Mouse (Mus musculus) small intestine, adult 2 months (tissue): ENCODE data around the gene Sept1.

Source experiments
- CTCF ChIP-seq: fragments of 200-500 bp; IDR thresholded peaks from 2 replicates; pipeline ENCODE4 v1.5.1; 2012; ENCODE audit warnings: low read depth, mild to moderate bottlenecking, control low read depth, inconsistent platforms, low read length, moderate library complexity, mixed read lengths; ENCODE audit not compliant: insufficient replicate concordance, insufficient read length; ENCODE audit errors: extremely low read depth
- POLR2A ChIP-seq: fragments of 200-500 bp; IDR thresholded peaks from 2 replicates; pipeline ENCODE4 v1.6.1; 2012; ENCODE audit warnings: low read depth, mild to moderate bottlenecking, control low read depth, inconsistent platforms, low read length, moderate library complexity

DNA sequence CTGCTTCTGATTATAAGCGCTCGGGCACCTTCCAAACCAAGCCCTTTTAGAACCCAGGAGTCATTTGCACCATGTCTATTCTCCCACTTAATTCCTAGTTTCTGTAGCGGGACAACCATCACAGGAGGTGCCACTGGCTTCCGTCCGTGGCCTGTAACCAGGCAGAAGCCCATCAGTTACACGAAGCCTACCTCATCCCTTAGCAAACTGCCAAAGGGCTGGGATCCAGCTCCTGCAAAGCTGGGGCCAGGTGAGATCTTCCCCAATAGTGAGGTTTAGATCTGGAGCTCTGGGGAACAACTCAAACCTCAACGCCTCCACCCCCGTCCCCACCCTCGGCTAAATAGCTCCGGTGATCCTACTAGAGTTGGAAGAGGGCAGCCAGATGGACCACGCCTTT is 36.4 kb downstream of the Sept1 start:
- no peak for TF ChIP-seq CTCF
- TF ChIP-seq POLR2A, result no peak
